Mouse (Mus musculus) C2C12 (cell line): ENCODE data around the gene Stxbp4.

Experiments used
- CEBPB ChIP-seq: IDR thresholded peaks from one replicate; pipeline ENCODE4 v1.6.1; 2011; ENCODE audit warnings: low read depth, mild to moderate bottlenecking, control low read depth, moderate library complexity
- CTCF ChIP-seq: IDR thresholded peaks from one replicate; pipeline ENCODE4 v1.5.1; 2011; ENCODE audit not compliant: control insufficient read depth, insufficient read depth, insufficient read length
- MAX ChIP-seq: IDR thresholded peaks from one replicate; pipeline ENCODE4 v1.6.1; 2011; ENCODE audit warnings: mild to moderate bottlenecking, control low read depth
- MYOD1 ChIP-seq: IDR thresholded peaks from one replicate; pipeline ENCODE4 v1.6.1; 2011; ENCODE audit warnings: low read depth; ENCODE audit not compliant: control insufficient read depth, insufficient read length
- MYOG ChIP-seq: IDR thresholded peaks from one replicate; pipeline ENCODE4 v1.6.1; 2011; ENCODE audit not compliant: control insufficient read depth, insufficient read length; ENCODE audit errors: extremely low read depth
- USF1 ChIP-seq: IDR thresholded peaks from one replicate; pipeline ENCODE4 v1.6.1; 2011; ENCODE audit warnings: low read depth, mild to moderate bottlenecking, control low read depth, moderate library complexity

GRCm38 (mm10) chr11:90634661-90635060, 3.2 kb downstream of the Stxbp4 start:
- no peak for TF ChIP-seq CTCF
- TF ChIP-seq MAX: no peak
- TF ChIP-seq USF1: no peak
- TF ChIP-seq MYOD1: no peak
- no peak for TF ChIP-seq MYOG
- no peak for TF ChIP-seq CEBPB
